Mouse (Mus musculus) midbrain, embryonic 15.5 days (tissue): ENCODE data around the gene Rhobtb1. TPM values are rescaled to one million over a fixed set of nuclear protein-coding genes. Genes with fewer than 3 reads are reported as not detected.

Experiments
- ATAC-seq: fragments of 200-750 bp; cut with Nextera tagmentation; replicated peaks from 2 replicates; pipeline ENCODE4 v1.8.0; 2017; ENCODE audit warnings: moderate TSS enrichment
- H3K27ac ChIP-seq: fragments of 300-500 bp; sonication (generic); 2 replicates; pipeline ENCODE4 v1.5.1; 2015; ENCODE audit warnings: mild to moderate bottlenecking, inconsistent platforms
- H3K27me3 ChIP-seq: fragments of 300-500 bp; sonication (generic); replicated peaks from 2 replicates; pipeline ENCODE4 v1.6.1; 2015; ENCODE audit warnings: inconsistent platforms
- H3K36me3 ChIP-seq: fragments of 300-500 bp; sonication (generic); replicated peaks from 2 replicates; pipeline ENCODE4 v1.6.1; 2015; ENCODE audit warnings: inconsistent platforms
- H3K4me1 ChIP-seq: fragments of 300-500 bp; sonication (generic); 2 replicates; pipeline ENCODE4 v1.6.1; 2015; ENCODE audit warnings: inconsistent platforms
- H3K4me2 ChIP-seq: fragments of 300-500 bp; sonication (generic); 2 replicates; pipeline ENCODE4 v1.6.1; 2015; ENCODE audit warnings: inconsistent platforms, mild to moderate bottlenecking, moderate library complexity
- H3K4me3 ChIP-seq: fragments of 300-500 bp; sonication (generic); 2 replicates; pipeline ENCODE4 v1.5.1; 2015; ENCODE audit warnings: mild to moderate bottlenecking, inconsistent platforms
- H3K9ac ChIP-seq: fragments of 300-500 bp; sonication (generic); 2 replicates; pipeline ENCODE4 v1.6.1; 2015; ENCODE audit warnings: mild to moderate bottlenecking, inconsistent platforms
- H3K9me3 ChIP-seq: fragments of 300-500 bp; sonication (generic); 2 replicates; pipeline ENCODE4 v1.6.1; 2016; ENCODE audit warnings: inconsistent platforms
- WGBS: fragments of 180-500 bp; shearing (Covaris S2); methylation state at CpG from one replicate; pipeline ENCODE4 v1.1.7; 2015; ENCODE audit warnings: mixed read lengths; 5-methylcytosine and 5-hydroxymethylcytosine counted together
- polyA plus RNA-seq: library from polyadenylated mRNA; unstranded; fragments of >200 nt; fragmentation: Nextera tagmentation; extraction: Ambion mirVana; gene quantifications from 2 replicates; pipeline ENCODE4 v1.2.1, GENCODE M21; 2015

Gene Rhobtb1
- polyA plus RNA-seq, 1 experiment from 2014 or later, result 17.7 TPM

DNA sequence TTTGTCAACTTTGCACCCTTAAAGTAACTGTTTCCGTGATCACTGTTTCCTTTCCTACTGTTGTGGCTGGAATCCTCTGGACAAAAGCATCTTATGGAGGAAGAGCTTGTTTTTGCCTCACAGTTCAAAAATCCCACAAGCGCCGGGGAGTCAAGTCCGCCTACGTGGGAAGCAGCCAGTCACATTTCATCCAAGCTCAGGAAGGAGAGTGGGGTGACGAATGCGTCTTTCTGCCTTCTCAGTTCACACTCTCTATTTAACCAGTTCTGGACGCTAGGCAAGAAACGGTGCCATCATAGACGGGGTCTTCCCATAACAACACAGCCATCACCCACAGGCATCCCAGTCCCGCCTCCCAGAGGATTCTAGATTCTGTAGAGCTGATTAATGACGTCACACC lies 15.3 kb downstream of the Rhobtb1 start:
- 88% methylated on average over 12 of the region's 12 CpGs for WGBS
- no peak for ATAC-seq

DNA sequence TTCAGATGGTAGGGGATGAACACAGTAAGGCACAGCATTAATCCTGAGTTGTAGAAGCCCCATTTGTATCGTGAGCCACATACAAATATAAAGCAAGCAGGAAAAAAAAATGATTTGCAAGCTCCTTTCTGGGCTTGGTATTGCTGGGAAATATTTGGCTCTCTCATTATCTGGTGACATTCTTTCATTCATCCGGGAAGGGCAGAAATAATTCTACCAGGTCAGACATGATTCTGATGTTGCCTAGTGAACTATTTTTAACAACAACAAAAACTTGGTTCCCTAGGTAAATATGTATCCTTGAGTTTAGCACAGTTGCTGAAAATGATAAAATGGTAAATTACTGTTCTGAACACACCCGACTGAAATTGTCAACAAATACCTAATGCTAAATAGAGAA lies 21.2 kb downstream of the Rhobtb1 start:
- Histone ChIP-seq H3K4me1 (no peaks in the 10 kb centered on the region), H3K27me3 (no peaks in the 10 kb centered on the region), H3K4me2 (no peak overlapping the region), H3K4me3 (no peak overlapping the region), H3K27ac (no peak overlapping the region), H3K9me3 (no peaks in the 10 kb centered on the region), H3K36me3 (no peaks in the 10 kb centered on the region), H3K9ac (no peak overlapping the region)
- ATAC-seq, result no peak
- 82% methylated on average over 3 of the region's 3 CpGs for WGBS

More for the DNA sequence above, 15.3 kb downstream of the Rhobtb1 start:
- no peaks in the 10 kb centered on the region for H3K9me3 ChIP-seq
- no peaks in the 10 kb centered on the region for H3K4me1 ChIP-seq
- no peaks in the 10 kb centered on the region for H3K36me3 ChIP-seq
- H3K4me2 ChIP-seq, result no peak overlapping the region
- H3K4me3 ChIP-seq, result no peak overlapping the region
- H3K27ac ChIP-seq, result no peak overlapping the region
- no peaks in the 10 kb centered on the region for H3K27me3 ChIP-seq
- no peak overlapping the region for H3K9ac ChIP-seq

DNA sequence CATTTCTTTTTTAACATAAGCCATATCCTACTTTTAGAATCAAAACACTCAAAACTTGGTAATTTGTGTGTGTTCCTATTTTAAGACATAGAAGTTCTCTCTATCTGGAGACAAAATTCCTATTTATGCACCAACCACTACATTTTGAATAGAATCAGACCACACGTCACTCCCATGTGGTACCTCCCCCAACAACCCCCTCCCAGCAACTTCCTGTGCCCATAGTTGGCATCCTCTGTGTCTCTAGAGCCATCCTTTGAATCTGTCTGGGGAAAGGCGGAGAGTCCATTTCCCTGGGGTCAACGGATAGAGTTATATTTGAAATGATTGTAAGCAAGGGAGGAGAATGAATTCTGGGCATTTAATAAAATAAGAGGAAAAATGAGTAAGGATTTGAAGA lies 24.9 kb downstream of the Rhobtb1 start:
- no peak overlapping the region for H3K27ac ChIP-seq
- no peak overlapping the region for H3K9ac ChIP-seq
- H3K4me2 ChIP-seq, result no peak overlapping the region
- H3K9me3 ChIP-seq, result no peaks in the 10 kb centered on the region
- H3K4me3 ChIP-seq, result no peak overlapping the region
- H3K4me1 ChIP-seq, result no peaks in the 10 kb centered on the region
- WGBS, result 80% methylated on average over 3 of the region's 3 CpGs
- no peaks in the 10 kb centered on the region for H3K27me3 ChIP-seq
- ATAC-seq, result no peak
- H3K36me3 ChIP-seq, result no peaks in the 10 kb centered on the region

DNA sequence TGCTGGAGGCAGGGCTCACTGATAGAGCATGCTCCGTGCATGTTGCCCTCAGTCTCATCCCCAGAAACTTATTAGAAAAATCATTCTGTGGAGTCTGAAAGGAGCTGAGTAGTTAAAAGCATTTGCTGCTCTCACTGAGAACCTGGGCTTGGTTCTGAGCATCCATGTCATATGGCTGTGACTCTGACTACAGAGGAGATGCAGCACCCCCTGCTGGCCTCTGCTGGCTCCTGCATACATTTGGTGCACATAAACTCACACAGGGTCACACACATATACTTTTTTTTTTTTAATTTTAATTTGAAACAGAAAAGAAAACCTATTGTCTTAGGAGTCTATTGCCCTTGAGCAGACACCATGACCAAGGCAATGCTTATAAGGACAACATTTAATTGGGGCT lies 28.1 kb downstream of the Rhobtb1 start:
- 97% methylated on average over 1 of the region's 1 CpGs for WGBS
- H3K27me3 ChIP-seq, result no peaks in the 10 kb centered on the region
- no peak overlapping the region for H3K9ac ChIP-seq
- H3K9me3 ChIP-seq, result no peaks in the 10 kb centered on the region
- no peak overlapping the region for H3K4me2 ChIP-seq
- H3K36me3 ChIP-seq, result no peaks in the 10 kb centered on the region
- ATAC-seq, result no peak
- no peak overlapping the region for H3K4me3 ChIP-seq
- H3K4me1 ChIP-seq, result no peaks in the 10 kb centered on the region
- H3K27ac ChIP-seq, result no peak overlapping the region

DNA sequence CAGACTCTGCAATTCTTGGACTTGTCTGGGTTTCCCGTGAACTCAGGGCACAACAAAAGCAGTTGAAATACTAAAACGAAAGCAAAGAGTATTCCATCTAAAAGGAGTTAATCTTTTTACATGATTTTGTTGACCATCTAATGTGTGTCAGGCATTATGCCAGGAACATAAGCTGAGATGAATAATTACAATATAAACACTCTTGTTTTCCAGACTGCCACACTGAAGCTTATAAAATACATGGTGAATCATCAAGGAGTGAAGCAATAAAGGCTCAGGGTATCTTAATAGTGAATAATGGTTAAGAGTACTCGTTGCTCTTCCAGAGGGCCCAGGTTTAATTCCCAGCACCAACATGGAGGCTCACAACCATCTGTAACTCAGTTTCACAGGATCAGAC lies 29.8 kb downstream of the Rhobtb1 start:
- no peak overlapping the region for H3K27ac ChIP-seq
- no peak for ATAC-seq
- H3K9me3 ChIP-seq, result no peaks in the 10 kb centered on the region
- H3K27me3 ChIP-seq, result no peaks in the 10 kb centered on the region
- no peak overlapping the region for H3K9ac ChIP-seq
- no peaks in the 10 kb centered on the region for H3K4me1 ChIP-seq
- no peak overlapping the region for H3K4me2 ChIP-seq
- H3K36me3 ChIP-seq, result no peaks in the 10 kb centered on the region
- WGBS, result 79% methylated on average over 3 of the region's 3 CpGs
- H3K4me3 ChIP-seq, result no peak overlapping the region

DNA sequence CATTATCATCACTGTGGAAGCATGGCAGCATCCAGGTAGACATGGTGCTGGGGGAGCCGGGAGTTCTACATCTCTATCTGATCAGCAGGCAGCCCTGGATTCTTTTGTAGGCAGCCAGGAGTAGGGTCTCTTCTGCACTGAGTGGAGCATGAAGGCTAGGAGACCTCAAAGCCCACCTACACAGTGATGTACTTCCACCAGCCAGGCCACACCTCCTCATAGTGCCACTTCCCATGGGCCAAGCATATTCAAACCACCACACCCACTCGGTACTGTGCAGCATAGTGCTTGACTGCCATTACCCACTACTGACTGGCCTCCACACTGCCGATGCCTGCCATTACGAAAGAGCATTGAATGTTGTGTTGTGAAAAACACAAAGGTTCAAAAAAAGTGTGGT lies 33.7 kb downstream of the Rhobtb1 start:
- H3K4me1 ChIP-seq, result no peaks in the 10 kb centered on the region
- no peak overlapping the region for H3K4me2 ChIP-seq
- no peak overlapping the region for H3K9ac ChIP-seq
- H3K4me3 ChIP-seq, result no peak overlapping the region
- no peak overlapping the region for H3K27ac ChIP-seq
- no peaks in the 10 kb centered on the region for H3K36me3 ChIP-seq
- 95% methylated on average over 4 of the region's 4 CpGs for WGBS
- no peaks in the 10 kb centered on the region for H3K27me3 ChIP-seq
- ATAC-seq, result no peak
- no peaks in the 10 kb centered on the region for H3K9me3 ChIP-seq

DNA sequence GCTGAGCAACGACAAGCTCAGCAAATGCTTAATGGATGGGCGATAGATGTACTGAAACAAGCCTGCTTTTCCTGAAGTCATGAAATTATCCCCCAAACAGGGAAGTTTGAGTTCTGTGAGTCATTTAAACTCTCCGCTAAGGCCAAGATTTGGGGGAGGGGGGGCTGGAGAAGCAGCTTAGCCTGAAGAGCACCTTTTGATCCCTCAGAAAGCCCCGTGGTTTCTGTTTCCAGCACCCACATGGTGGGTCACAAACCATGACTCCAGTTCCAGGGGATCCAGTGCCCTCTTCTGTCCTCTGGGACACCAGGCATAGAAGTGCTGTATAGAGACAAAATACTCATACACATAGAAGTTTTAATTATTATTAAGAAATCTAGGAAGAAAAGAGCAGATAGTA lies 34.2 kb downstream of the Rhobtb1 start:
- H3K4me2 ChIP-seq, result peak overlapping the region; percentile 49
- ATAC-seq, result no peak
- 83% methylated on average over 4 of the region's 4 CpGs for whole genome bisulfite sequencing

DNA sequence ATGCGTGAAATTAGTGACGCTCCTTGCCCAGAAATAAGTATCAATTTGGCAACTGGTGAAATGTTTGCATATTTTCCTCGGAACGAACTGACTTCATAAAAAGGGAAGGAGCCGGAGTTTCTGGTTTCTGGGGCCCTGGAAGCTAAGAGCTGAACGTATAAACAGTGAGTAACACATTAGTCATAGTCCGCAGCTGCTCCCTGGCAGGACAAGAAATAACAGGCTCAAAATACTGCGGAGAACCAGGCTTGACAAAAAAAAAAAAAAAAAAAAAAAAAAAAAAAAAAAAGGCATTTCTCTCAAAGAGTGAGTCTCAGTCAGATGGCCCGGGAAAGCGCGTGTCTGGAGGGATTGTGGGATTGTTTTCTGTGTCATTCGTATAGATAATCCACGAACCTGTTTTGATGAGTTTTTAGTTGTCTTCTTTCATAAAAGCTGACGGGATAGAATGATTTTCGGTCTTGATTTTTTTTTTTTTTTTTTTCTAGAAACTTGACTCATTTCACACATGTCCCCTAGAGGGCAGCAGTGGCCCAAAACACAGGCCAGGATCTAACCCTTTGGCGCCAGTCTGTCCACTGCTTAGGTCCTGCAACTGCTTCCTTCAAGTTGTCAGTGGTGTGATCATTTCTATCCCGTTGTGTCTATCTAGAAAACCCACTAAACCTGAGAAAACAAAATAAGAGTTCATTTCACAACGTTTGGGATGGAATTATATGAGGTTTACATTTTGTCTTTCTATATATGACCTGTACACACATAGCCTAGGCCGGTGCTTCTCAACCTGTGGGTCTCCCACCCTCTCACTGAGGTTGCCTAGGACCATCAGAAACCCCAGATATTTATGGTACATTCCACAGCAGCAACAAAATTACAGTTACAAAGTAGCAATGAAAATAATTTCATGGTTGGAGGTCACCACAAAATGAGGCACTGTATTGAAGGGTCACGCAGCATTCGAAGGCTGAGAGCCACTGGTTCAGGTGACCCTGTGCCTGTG lies 35.0 kb downstream of the Rhobtb1 start:
- peak overlapping the region; percentile 30 for H3K4me3 ChIP-seq
- peak overlapping the region; percentile 49 for H3K4me2 ChIP-seq
- ATAC-seq, result no peak; the same call in 1 of the 2 replicates
- no peak overlapping the region for H3K27ac ChIP-seq
- no peaks in the 10 kb centered on the region for H3K4me1 ChIP-seq
- no peaks in the 10 kb centered on the region for H3K27me3 ChIP-seq
- no peak overlapping the region for H3K9ac ChIP-seq
- no peaks in the 10 kb centered on the region for H3K36me3 ChIP-seq
- WGBS, result 25% methylated on average over 21 of the region's 21 CpGs
- no peaks in the 10 kb centered on the region for H3K9me3 ChIP-seq

More for the DNA sequence above, 34.2 kb downstream of the Rhobtb1 start:
- Histone ChIP-seq H3K4me1 (no peaks in the 10 kb centered on the region), H3K27ac (no peak overlapping the region), H3K9me3 (no peaks in the 10 kb centered on the region), H3K4me3 (no peak overlapping the region), H3K36me3 (no peaks in the 10 kb centered on the region), H3K27me3 (no peaks in the 10 kb centered on the region), H3K9ac (no peak overlapping the region)

DNA sequence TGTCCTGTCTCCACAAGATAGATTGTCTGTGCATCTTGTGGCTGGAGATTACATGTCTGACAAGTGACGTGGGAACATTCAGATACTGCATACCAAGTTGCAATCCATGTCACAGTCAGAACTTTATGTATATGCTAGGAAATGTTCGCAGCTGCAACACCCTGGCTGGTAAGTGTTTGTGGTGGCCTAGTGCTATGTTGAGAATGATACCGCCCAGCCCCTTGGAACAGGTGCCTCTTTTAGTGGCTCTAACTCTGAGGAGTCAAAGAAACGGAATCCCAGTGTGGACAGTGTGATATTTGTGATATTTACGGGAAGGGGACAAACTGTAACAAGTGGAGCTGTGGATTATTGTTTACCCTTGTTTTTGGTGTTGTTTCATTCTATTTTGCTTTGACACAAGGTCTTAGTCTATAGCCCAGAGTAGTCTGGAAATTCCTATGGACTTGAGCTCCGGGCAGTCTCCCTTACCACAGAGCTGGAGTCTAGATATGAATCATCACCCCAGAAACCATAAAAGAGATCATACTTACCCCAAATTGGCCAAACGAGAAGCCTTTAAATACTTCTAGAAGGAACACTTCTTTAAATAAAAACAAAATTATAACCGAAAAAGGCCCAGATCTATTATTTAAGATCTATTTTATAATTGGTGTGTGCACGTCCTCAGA lies 36.7 kb downstream of the Rhobtb1 start:
- H3K9ac ChIP-seq, result no peak overlapping the region
- H3K9me3 ChIP-seq, result no peaks in the 10 kb centered on the region
- no peak overlapping the region for H3K4me2 ChIP-seq
- no peak overlapping the region for H3K4me3 ChIP-seq
- 88% methylated on average over 9 of the region's 9 CpGs for WGBS
- H3K27me3 ChIP-seq, result no peaks in the 10 kb centered on the region
- ATAC-seq, result no peak
- H3K27ac ChIP-seq, result no peak overlapping the region
- no peaks in the 10 kb centered on the region for H3K4me1 ChIP-seq
- no peaks in the 10 kb centered on the region for H3K36me3 ChIP-seq

DNA sequence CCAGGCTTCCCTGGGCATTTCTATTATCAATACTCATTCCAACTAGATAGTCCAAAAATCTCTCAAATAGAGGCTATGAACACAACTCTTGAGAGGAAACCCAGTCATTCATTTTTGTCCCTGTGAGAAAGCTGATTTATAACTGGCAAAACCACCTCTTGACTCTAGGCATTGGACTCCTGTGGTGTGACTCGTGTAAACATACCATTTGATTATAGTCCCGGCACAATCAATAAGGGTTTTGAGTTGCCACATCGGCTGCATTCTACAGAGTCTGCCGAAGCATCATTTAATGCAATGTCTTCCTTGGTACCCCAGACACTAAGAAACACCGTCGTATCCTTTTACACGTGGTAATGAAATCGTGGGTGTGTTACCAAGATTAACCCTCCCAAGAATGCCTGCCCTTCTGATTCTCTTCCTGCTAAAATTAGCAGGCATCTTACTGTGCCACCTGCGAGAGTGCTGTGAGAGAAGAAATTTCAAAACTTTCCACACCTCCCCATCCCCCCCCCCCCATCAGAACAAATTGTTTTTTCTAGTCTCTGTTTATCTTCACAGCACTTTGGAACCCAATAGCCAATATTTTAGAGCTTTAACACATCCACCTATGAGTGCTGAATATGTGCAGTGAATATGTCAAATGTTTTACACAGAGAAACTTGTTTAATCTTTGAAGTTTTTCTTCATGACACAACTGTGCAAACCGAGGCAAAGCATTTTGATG lies 39.4 kb downstream of the Rhobtb1 start:
- no peak overlapping the region for H3K27ac ChIP-seq
- no peaks in the 10 kb centered on the region for H3K9me3 ChIP-seq
- no peaks in the 10 kb centered on the region for H3K4me1 ChIP-seq
- no peak for ATAC-seq
- no peak overlapping the region for H3K9ac ChIP-seq
- H3K4me2 ChIP-seq, result no peak overlapping the region
- no peaks in the 10 kb centered on the region for H3K27me3 ChIP-seq
- WGBS, result 83% methylated on average over 10 of the region's 10 CpGs
- H3K36me3 ChIP-seq, result no peaks in the 10 kb centered on the region
- H3K4me3 ChIP-seq, result no peak overlapping the region

DNA sequence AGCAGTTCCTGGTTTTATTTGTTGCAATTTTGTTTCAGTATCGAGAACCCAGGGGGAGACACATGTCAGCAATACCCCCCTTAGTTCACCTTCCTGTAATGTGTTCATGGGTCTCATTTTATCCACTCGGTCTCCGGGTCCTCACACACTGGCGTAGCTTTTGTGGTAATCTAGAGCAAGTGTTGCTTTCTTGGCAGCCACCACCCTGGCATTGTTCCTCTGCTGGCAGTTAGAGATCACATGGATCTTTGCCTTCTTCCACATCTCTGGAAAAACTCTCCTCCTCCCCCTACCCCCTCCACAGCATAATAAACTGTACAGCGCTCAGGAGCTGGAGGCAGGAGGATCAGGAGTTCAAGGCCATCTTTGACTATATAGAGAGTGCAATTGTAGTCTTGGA lies 41.0 kb downstream of the Rhobtb1 start:
- Histone ChIP-seq H3K4me1 (no peaks in the 10 kb centered on the region), H3K4me3 (no peak overlapping the region), H3K9me3 (no peaks in the 10 kb centered on the region), H3K36me3 (no peaks in the 10 kb centered on the region), H3K4me2 (no peak overlapping the region), H3K27me3 (no peaks in the 10 kb centered on the region), H3K27ac (no peak overlapping the region), H3K9ac (no peak overlapping the region)
- ATAC-seq, result no peak
- WGBS, result 91% methylated on average over 5 of the region's 5 CpGs

DNA sequence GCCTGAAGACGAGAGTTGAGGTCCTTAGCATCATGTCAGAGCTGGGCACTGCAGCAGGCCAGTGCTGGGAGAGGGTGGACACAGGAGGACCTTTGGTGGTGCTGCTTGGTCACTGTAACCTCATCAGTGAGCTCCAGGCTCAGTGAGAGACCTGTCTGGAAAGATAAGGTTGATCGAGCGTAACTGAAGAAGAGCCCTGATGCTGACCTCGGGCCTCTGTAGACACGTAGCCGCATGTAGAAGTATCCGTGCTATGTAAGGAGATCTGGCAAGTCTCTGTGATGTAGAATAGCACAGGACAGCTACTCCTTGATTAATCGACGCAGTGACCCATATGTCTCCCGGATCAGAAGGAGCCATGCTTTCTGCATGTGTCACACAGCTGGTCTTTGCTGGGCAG lies 42.5 kb downstream of the Rhobtb1 start:
- no peak for ATAC-seq
- Histone ChIP-seq H3K4me1 (no peaks in the 10 kb centered on the region), H3K36me3 (no peaks in the 10 kb centered on the region), H3K4me2 (no peak overlapping the region), H3K9ac (no peak overlapping the region), H3K27ac (no peak overlapping the region), H3K4me3 (no peak overlapping the region), H3K27me3 (no peaks in the 10 kb centered on the region), H3K9me3 (no peaks in the 10 kb centered on the region)
- WGBS, result 96% methylated on average over 10 of the region's 10 CpGs
